Mouse (Mus musculus): ENCODE results near the gene Msh5.

DNA sequence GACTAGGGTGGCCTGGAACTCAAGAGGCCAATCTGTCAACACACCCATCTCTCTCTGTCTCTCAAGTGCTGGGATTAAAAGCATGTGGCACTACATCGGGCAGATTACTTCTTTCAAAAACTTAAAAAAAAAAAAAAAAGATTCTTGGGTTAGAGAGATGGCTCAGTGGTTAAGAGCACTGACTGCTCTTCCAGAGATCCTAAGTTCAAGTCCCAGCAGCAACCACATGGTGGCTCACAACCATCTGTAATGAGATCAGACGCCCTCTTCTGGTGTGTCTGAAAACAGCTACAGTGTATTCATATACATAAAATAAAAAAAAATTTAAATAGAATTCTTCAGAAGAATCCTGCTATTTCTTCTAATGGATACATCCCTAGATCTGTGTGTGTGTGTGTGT, 41.6 kb upstream of the Msh5 start:
- TF ChIP-seq MAFK (IDR thresholded peaks at IDR 0.05; ENCODE audit: insufficient read depth, low read depth, low read length) (no peak), ZNF384 (IDR thresholded peaks at IDR 0.05; ENCODE audit: low read depth, low read length) (peak; percentile 54), HCFC1 (IDR thresholded peaks at IDR 0.05; ENCODE audit: borderline replicate concordance, insufficient read depth, low read length) (no peak), CHD2 (IDR thresholded peaks at IDR 0.05; ENCODE audit: low read depth, low read length) (no peak)
